Mouse (Mus musculus) spleen, postnatal 4 days (tissue): Measurements from ENCODE around the gene Polr2c.

Experiments used
- DNase-seq, 2 experiments: peaks; one replicate each; pipeline ENCODE4 v3.0.0; 2022; ENCODE audit warnings: low spot score in 2 of 2

The Polr2c gene

DNA sequence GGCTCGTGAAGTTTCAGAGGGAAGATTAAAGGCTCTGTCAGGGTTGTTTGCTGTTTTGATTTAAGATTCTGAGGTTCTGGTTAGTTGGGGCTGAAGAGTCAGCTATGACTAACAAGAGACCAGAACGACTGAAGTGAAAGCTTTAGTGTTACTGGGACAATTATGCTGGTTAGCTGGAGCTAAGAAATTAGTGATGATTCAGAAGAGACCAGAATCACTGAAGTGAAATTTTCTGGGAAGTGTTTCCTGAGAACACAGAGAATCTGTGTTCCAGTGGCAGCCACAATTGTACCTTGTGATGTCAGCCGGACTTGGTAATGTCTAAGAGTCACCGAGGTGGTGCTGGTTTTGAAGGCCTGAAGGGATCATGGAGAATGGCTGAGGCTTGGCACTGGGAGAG is 23.5 kb downstream of the Polr2c start:
- no peak for DNase-seq

DNA sequence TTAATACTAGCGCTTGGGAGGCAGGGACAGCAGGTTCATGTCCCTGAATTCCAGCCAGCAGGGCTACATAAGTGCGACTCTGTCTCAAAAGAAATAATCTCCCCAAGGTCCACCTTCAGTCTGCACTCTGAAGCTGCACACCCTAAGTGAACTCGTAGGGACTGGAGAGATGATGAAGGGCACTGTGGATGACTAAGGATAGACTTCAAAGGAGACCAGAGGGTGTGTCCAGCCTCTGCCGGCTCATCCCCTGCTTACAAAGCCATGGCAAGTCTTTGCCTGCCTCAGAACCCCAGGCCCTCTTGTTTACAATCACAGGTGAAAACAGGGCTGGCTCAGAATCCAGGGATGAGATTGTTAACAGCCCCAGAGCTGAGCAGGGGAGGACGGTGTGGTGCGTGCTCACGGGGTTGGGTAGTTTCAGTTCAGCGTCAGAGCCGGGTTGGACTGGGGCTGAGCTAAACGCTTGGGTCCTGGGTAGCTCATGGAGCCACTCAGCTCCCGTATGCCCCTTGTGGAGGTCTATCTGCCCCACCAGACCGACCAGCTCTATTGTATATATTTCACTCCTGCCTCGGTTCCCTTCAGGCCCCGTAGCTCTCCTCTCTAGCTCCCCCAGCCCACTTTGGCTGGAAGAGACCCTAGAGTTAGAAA is 31.3 kb downstream of the Polr2c start:
- DNase-seq, result no peak

DNA sequence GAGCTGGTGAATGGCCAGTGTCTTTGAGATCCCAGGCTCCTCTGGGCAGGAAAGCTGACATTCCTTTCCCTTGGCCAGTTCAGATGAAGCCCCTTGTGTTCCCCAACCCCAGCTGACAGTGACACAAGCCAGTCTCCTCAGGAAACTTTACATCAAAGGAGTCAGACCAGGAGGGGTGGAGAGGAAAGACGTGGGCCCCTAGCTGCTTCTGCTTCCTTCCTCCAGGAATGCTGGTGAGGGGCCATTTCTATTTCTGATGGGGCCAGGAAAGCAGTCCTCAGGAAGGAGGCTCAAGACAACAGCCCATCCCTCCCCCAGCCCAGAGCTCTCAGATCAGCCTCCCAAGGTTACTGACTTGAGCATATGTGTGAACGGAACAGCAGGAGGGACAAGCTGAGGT is 35.7 kb downstream of the Polr2c start:
- DNase-seq, result no peak

DNA sequence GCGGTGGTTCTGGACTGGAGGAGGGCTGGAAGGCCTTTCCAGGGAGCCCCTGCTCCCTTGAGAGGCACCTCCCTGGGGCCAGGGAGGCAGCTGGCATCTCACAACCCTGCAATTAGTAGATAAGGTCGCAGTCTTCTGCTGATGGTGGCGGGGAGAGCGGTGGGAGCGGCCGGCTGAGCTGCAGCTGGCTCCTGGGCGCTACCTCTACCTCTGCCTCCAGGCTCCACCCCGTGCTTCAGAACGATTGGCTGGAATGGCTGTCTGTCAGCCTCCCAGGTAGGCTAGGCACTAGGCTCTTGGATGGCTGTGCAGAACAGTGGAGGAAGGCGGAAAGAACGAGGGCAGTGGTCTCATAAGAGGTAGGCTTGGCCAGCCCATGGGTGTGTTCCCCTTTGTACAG is 42.0 kb downstream of the Polr2c start:
- DNase-seq, result peak; percentile 89 to 92

DNA sequence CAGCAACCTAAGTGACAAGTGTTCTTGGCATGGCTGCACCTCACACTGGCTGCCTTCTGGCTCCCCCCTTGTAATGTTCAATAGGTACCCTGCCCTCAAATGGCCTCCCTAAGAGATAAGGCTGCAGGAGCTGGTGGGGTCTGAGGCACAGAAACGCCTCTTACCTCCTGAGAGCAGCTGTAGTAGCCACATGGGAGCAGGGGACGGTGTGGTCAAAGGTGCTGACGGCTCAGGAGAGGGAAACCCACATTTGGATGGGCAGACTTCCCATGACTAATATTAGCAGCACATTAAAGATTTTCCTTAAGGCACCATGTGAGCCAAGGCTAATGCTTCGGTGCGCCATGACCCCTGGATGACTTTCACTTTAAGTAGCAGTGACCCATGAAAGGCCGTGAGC is 43.4 kb downstream of the Polr2c start:
- DNase-seq, result no peak

DNA sequence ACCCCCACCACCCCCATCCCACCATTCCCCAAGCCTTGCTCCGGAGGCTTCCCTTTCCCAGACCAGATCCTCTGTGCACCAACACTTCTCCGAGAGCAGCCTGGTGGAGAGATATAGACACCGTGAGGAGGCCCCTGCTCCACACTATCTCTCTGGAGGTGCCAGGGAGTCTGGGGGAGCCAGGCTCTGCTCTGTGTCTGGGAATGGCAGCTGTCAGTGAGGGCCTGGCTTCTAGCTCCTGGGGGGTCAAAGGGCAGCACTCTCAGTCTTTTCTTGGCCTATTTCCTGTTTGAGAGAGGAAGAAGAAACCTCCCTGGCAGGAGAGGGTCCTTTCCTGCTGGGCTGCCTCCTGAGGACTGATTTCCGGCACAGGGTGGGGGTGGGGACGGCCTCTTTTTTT is 43.8 kb downstream of the Polr2c start:
- DNase-seq, result no peak

DNA sequence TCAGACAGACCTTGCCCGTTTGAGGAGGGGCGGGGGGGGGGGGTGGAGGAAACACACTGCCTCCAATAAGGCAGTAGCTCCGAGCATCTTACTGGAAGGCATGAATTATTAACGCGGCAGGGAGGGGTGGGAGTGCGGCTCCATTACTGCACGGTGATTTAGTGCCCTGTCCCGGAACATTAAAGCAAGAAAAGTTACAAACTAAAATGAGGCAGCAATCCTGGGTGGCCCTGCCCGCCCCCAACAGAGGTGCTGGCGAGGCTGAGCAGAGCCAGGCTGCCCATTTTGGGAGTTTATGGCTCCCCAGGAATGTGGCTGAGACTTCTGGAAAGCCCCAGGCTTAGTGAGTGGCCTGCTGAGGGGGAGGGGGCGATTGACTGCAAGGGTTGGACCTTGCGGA is 46.5 kb downstream of the Polr2c start:
- no peak for DNase-seq

DNA sequence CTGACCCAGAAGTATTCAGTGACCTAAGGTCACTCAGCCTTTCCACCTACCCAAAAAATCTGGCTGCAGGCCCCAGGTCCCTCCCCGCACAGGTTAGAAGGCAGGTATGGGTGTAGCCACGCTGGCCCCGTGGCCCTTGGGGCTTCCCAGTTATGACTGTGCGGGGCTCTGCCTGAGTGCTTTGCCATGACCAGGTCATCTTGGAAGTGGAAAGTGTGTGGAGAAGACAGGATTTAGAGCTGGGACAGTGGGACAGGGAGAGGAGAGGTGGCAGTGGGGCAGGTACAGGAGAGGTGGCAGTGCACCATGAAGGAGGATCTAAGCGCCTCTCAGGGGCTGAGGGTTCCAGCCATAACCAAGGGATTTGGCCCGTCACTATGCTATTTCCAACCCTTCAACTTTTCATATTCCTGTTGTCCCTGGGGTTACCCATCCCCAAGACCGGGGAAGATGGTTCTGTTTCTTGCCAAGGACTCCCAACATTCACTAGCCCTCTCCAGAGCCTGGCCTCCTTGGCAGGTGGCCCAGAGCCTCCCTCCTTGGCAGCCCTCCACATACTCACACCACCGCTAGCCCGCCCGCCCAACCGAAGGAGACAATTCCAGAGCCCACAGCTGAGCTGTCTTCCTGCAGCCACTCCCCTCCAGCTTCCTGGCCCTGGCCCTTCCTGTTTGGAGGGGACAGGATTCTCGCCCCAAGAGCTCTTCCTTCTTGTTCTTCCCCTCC is 47.4 kb downstream of the Polr2c start:
- DNase-seq, result peak; percentile 69 to 80

DNA sequence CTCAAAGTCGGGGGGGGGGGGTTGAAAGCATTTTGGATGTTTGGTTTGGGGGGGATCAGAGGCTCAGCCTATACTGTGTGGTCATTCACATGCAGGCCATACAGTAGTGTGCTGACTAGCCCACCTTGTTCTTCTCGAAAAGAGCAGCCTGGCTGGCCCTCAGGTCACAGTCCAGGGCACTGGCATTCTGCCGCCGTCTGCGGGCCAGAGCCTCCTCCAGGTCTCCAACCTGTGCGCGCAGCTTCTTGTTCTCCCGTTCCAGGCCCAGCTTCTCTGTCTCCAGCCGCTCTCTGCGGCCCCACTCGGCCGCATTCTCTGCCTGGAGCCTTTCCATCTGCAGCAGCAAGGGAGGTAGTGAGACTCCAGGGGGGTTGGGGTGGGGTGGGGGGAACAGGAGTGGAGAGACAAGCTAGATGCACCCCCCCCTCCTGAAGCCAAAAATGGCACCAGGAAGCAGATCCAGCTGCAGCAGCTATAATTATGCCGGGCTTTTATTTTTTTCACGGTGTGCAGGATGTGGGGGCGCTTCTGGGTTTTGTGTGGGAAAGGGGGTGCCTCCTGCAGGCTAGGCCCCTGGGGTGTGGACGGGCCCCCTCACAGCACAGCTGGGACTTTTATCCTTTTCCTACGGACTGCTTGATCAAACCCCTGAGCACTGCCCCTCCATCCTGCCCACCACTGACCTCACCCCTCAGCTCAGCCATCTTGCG is 50.5 kb downstream of the Polr2c start:
- DNase-seq, result no peak

DNA sequence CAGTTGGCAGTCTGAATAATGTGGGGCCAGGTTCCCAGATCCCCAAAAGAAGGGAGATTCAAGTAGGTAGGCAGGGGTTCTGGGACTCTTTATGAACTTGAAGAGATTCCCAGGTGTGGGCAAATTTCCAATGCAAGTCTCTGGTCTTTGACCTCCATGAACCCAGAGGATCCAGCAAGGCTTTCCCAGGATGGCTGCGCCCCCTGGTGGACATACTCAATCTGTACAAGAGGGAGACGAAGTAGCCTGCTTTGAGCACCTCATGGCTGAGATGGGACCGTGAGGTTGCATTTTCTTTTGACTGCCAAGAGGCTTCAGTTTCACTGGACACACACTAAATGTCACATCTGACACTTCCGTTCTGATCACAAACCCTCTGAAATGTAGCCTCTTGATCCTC is 51.6 kb downstream of the Polr2c start:
- DNase-seq, result peak; percentile 87 to 95

DNA sequence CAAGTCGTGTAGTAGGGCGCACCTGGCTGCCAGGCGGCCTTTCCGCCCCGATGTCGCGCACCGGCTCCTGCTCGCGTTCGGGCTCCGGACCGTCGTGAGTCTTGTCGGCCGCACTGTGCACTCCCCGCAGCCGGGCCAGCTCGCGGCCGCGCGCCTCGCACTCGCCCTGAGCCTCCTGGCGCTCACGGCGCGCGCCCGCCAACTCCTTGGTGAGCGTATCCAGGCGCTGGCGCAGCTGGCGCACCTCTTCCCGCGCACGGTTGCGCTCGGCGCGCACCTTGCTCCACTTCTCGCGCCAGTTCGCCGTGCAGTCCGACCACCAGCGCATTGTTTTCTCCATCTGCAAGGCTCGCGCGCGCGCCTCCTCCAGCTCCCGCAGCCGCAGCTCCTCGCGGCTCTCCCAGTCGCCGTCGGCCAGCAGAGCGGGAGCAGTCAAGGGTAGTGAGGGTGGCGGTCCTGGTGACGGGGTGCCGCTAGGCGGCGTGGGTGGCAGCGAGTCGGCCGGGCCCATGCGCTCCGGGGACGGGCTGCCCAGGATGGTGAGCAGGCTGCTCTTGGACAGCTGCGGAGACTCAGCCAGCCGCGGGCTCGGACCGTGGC is 55.9 kb downstream of the Polr2c start:
- DNase-seq, result peak; percentile 61 to 83

DNA sequence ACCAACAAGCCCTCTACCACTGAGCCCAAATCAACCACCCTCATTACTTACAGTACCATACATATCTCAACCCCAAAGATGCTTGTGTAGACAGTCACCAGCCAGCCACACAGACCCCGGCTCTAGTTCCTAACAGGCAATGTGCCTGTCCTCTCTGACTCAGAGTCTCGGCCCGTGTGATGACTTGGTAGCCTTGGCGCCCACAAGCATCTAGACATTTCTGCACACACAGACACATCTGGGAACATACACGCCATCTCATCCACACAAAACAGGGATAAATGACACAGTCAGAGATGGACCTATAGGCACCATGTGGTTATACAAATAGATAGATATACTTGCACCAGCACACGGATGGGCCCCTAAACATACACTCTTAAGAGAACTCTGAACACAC is 57.0 kb downstream of the Polr2c start:
- DNase-seq, result no peak

DNA sequence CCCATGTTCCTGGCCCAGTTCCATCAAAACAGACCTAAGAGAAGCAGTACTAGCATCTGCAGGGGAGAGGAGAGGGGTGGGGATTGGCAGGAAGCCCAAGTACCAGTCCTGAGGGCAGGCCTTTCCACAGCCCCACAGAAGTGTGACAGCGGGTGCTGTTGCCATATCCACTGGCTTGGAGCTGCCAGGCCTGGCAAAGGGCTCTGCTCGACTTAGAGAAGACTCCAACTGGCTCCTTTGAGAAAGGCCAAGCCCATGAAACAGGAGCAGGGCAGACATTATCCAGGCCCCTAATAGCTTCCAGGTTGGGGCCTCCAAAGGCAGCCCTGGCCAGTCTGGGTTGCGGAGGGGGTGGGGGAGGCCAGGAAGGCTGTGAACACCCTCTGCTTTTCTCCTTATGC is 57.5 kb downstream of the Polr2c start:
- DNase-seq, result no peak

DNA sequence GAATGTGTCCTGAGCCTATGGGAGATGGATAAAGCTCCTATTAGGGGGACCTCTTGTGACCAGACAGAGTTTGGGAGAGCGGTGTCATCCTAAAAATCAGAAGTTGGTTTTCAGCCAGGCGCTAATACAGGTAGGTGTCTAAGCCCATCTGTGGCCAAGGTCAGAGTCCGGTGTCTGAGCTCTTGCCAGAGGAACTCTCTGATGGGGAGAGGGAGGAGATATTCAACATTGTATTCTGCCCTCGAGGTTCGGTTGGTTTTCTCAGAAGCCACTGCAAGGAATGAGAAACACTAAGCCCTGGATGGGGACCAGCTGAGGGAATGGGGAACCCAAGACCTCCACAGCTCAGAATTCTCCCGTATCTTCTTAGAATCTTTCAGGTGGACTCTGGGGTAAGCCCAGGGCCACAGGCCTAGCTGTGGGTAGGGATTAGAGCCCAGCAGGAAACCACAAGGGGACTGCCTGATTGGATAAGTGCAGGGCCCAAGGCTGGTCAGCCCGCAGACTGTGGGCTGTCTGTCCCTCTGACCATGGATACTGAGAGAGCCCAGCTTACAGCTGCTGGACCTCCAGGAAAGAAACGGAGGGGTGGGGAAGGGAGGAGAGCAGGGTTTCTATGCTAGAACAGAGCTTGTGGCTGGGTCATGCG is 59.2 kb downstream of the Polr2c start:
- DNase-seq, result no peak

DNA sequence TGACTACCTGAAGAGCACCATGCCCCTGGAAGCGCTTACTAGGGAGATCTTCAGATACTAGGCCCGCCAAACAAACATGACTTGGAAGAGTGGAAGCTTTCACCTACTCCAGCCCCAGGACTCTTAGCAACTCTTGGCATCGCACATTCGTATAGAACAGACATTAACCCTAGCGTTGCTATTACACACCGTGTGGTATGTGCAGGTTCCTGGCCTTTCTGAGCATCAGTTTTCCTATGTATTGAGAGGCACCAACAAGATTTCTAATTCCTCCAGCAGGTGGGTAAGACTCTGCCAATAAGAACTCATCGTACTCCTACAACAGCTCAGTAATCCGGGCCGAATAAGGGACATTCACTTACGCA is 59.7 kb downstream of the Polr2c start:
- DNase-seq, result no peak

DNA sequence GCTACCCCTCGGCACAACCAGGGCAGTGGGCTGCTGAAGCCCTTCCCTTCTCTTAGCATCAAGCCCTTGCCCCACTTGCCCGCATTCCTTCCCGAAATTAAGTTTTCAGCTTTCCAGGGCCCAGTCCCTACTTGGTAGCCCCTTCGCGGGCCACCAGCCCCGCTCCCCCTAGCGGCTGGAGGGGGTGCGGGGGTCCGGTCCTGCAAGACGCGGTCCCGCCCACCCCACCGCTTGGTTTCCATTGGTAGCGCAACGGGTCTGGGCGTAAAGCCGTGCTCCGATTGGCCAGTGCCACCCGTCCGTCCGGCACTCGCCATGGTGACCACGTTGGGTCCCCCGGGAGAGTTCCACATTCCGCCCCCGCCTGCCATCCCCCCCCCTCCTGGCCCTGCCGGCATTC is 60.1 kb downstream of the Polr2c start:
- DNase-seq, result peak; percentile 86 to 91

DNA sequence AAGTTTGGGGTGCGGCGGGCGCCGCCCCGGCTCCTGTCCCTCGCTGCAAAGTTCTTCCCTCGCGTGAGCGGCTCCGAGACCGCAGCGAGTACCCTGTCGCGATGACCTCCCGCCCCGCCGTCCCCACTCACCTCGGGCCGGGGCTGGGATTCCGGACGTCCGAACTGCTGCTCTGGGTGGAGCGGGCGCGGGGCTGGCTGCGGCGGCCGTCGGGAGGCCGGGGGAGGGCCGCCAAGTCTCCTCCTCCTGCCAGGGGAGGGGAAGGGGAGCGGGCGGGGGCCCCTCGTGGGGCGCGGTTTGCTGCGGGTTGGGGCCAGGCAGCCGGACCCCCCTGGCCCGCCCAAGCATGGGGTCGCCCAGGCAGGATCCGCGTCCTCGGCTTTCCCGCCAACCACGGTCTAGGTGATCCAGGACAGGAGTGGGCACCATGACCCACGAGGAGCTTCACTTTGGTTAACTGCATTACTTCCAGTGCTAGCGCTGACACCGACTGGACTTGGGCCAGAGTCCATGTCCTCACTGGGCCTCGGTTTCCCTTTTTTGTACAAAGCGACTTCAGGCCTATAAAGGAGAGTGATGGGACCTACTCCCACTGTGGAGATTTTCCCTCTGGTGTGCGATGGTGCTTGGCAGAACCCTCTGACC is 60.7 kb downstream of the Polr2c start, which contains the start of gene Ccdc102a:
TSS of gene Ccdc102a (minus strand) at position 248 of the 645 bp plus-strand sequence.
- DNase-seq, result no peak

DNA sequence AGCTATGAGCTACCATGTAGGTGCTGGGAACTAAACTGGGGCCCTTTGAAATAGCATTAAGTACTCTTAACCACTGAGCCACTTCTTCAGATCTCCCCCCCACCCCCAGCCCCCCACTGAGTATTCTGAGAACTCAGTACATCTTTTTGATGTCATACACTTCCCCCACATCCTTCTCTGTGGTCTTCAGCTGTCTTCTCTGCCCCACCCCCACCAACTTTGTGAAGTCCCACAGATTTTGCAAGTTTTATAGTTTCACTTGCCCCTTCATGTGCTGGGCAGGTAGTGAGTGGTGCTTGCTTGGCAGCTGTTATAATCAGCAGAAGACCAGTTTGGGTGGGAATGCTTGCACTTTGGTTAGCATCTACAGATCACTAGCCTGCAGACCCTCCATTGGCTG is 62.0 kb downstream of the Polr2c start:
- DNase-seq, result no peak

DNA sequence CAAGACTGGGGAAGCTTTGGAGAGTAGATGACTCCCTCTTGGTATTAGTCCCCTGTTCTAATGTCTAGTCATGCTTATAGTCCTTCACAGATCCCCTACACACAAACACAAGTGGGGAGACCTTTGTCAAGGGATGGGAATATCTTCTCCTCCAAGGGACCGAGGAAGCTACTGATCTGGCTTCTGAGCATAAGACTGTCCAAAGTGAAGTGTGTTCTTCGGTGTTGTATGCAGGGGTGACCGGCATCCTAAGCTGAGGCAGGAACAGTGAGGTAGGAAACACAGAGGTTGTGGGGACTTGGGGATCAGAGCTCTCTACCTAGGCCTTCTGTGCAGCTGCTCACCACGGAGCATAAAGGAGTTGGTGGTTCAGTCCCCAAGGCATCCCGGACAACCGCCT is 64.9 kb downstream of the Polr2c start:
- DNase-seq, result no peak

DNA sequence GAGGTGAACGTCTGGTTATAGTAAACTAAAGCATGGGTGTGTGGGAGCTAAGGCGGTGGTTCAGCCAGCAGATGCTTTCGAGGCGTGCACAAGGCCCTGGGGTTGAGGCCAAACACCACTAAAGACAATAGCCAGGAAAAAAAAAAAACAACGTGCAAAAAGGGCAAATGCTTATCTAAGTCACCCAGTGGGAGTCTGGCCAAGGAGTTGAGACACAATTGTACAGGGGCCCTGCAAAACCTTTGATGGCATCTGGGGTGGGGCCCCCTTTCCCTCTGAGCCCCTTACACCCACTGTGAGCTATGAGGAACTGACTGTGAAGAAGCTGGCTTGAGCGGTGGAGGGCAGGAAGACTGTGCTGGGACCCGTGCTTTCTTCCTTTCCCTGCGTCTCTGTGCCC is 65.4 kb downstream of the Polr2c start:
- no peak for DNase-seq
